ENCODE assay signal across 29 mouse cellular contexts in genomic region chr5:127291581-127291980, GRCm38 (mm10). TPM values are rescaled to one million over a fixed set of nuclear protein-coding genes. Genes with fewer than 3 reads are reported as not detected.
DNase-seq lines count a peak whose midpoint lies in the region; ATAC-seq lines count a peak whose summit lies in the region.
"Had no signal": no experiment of that assay in that cellular context is flagged by ENCODE, and none has a peak within 500 bp of the region (broad histone marks: within the 10 kb centered on the region; RNA-seq: fewer than 3 reads in every experiment).

No protein-coding gene starts in this region.

- intact Hi-C loops in heart, postnatal 36 days (cut with DNase I): no loop called here

- no peaks in the 10 kb centered on the region for H3K36me3 ChIP-seq in midbrain, embryonic 13.5 days
- no peaks in the 10 kb centered on the region for H3K36me3 ChIP-seq in midbrain, embryonic 15.5 days (replicated peaks)
- no peaks in the 10 kb centered on the region for H3K36me3 ChIP-seq in hindbrain, embryonic 13.5 days
- H3K36me3 ChIP-seq in hindbrain, embryonic 15.5 days: no peaks in the 10 kb centered on the region
- H3K36me3 ChIP-seq: heart, embryonic 12.5 days; intestine, embryonic 15.5 days; limb, embryonic 15.5 days; liver, embryonic 13.5 days; neural tube, embryonic 12.5 days had no signal

- H3K9ac ChIP-seq in midbrain, embryonic 13.5 days (replicated peaks): no peak overlapping the region
- no peak overlapping the region for H3K9ac ChIP-seq in midbrain, embryonic 15.5 days
- no peak overlapping the region for H3K9ac ChIP-seq in hindbrain, embryonic 13.5 days
- no peak overlapping the region for H3K9ac ChIP-seq in hindbrain, embryonic 15.5 days
- H3K9ac ChIP-seq: embryonic facial prominence, embryonic 12.5 days; heart, embryonic 12.5 days; intestine, embryonic 15.5 days; limb, embryonic 15.5 days; liver, embryonic 13.5 days; neural tube, embryonic 12.5 days had no signal

- no peaks in the 10 kb centered on the region for H3K27me3 ChIP-seq in midbrain, embryonic 13.5 days
- no peaks in the 10 kb centered on the region for H3K27me3 ChIP-seq in midbrain, embryonic 15.5 days (replicated peaks)
- no peaks in the 10 kb centered on the region for H3K27me3 ChIP-seq in hindbrain, embryonic 13.5 days
- no peaks in the 10 kb centered on the region for H3K27me3 ChIP-seq in hindbrain, embryonic 15.5 days
- H3K27me3 ChIP-seq: embryonic facial prominence, embryonic 12.5 days; heart, embryonic 12.5 days; intestine, embryonic 15.5 days; limb, embryonic 15.5 days; liver, embryonic 13.5 days; megakaryocyte, embryonic 14.5 days; neural tube, embryonic 12.5 days had no signal

- WGBS in midbrain, embryonic 13.5 days: 79% methylated on average over 7 of the region's 7 CpGs
- 67% methylated on average over 7 of the region's 7 CpGs for WGBS in midbrain, embryonic 15.5 days
- 70% methylated on average over 7 of the region's 7 CpGs for WGBS in hindbrain, embryonic 13.5 days
- WGBS in hindbrain, embryonic 15.5 days: 58% methylated on average over 7 of the region's 7 CpGs

- no peak overlapping the region for H3K4me3 ChIP-seq in midbrain, embryonic 13.5 days (replicated peaks)
- H3K4me3 ChIP-seq in midbrain, embryonic 15.5 days: no peak overlapping the region
- no peak overlapping the region for H3K4me3 ChIP-seq in hindbrain, embryonic 13.5 days
- no peak overlapping the region for H3K4me3 ChIP-seq in hindbrain, embryonic 15.5 days
- H3K4me3 ChIP-seq: embryonic facial prominence, embryonic 12.5 days; heart, adult 2 months; heart, embryonic 12.5 days; intestine, embryonic 15.5 days; layer of hippocampus, adult 2 months; left cerebral cortex, adult 2 months; limb, embryonic 15.5 days; liver, embryonic 13.5 days; megakaryocyte, embryonic 14.5 days; neural tube, embryonic 12.5 days had no signal

- peak; percentile 70 for DNase-seq in heart, adult 11 months
- DNase-seq in heart, postnatal 36 days: no peak
- no peak for DNase-seq in right cerebral cortex, postnatal 4 days
- DNase-seq: adrenal gland, adult 2 months; adrenal gland, postnatal 36 days; B cell, adult 2 months; gastrocnemius, postnatal 36 days; heart, adult 2 months; kidney, adult 2 months; kidney, postnatal 36 days; liver, embryonic 13.5 days; lung, adult 18-20 months; lung, postnatal 4 days; thymus, postnatal 4 days had no signal

- H3K4me2 ChIP-seq in midbrain, embryonic 13.5 days (replicated peaks): no peak overlapping the region
- H3K4me2 ChIP-seq in midbrain, embryonic 15.5 days: no peak overlapping the region
- H3K4me2 ChIP-seq in hindbrain, embryonic 13.5 days: no peak overlapping the region
- H3K4me2 ChIP-seq in hindbrain, embryonic 15.5 days: no peak overlapping the region
- H3K4me2 ChIP-seq: embryonic facial prominence, embryonic 12.5 days; intestine, embryonic 15.5 days; liver, embryonic 13.5 days had no signal

- H3K9me3 ChIP-seq in midbrain, embryonic 13.5 days: no peaks in the 10 kb centered on the region
- no peaks in the 10 kb centered on the region for H3K9me3 ChIP-seq in midbrain, embryonic 15.5 days
- no peaks in the 10 kb centered on the region for H3K9me3 ChIP-seq in hindbrain, embryonic 13.5 days
- no peaks in the 10 kb centered on the region for H3K9me3 ChIP-seq in hindbrain, embryonic 15.5 days
- H3K9me3 ChIP-seq: embryonic facial prominence, embryonic 12.5 days; intestine, embryonic 15.5 days; limb, embryonic 15.5 days; neural tube, embryonic 12.5 days had no signal

- H3K4me1 ChIP-seq in midbrain, embryonic 13.5 days (replicated peaks): peaks cover 23% of the 10 kb centered on the region
- peaks cover 11% of the 10 kb centered on the region for H3K4me1 ChIP-seq in midbrain, embryonic 15.5 days
- H3K4me1 ChIP-seq in hindbrain, embryonic 13.5 days (replicated peaks): peaks cover 22% of the 10 kb centered on the region
- peaks cover 22% of the 10 kb centered on the region for H3K4me1 ChIP-seq in hindbrain, embryonic 15.5 days (replicated peaks)
- H3K4me1 ChIP-seq: intestine, embryonic 15.5 days; liver, embryonic 13.5 days; megakaryocyte, embryonic 14.5 days had no signal

- peak overlapping the region; percentile 14; the same call in 1 of the 2 replicates for H3K27ac ChIP-seq in midbrain, embryonic 13.5 days
- no peak overlapping the region for H3K27ac ChIP-seq in midbrain, embryonic 15.5 days
- H3K27ac ChIP-seq in hindbrain, embryonic 13.5 days: peak overlapping the region; percentile 84; the same call in 1 of the 2 replicates
- H3K27ac ChIP-seq in hindbrain, embryonic 15.5 days (replicated peaks): peak overlapping the region; percentile 69; the same call in 1 of the 2 replicates
- H3K27ac ChIP-seq: heart, adult 2 months; intestine, embryonic 15.5 days; layer of hippocampus, adult 2 months; left cerebral cortex, adult 2 months; liver, embryonic 13.5 days had no signal

- ATAC-seq in midbrain, embryonic 13.5 days: no peak
- no peak for ATAC-seq in midbrain, embryonic 15.5 days (replicated peaks)
- ATAC-seq in hindbrain, embryonic 13.5 days (ENCODE audit: low FRiP score): no peak
- ATAC-seq in hindbrain, embryonic 15.5 days (ENCODE audit: low FRiP score, low read depth): no peak
- ATAC-seq: forebrain, embryonic 14.5 days; intestine, embryonic 15.5 days; lung, postnatal 0 days had no signal

RNA-seq across cellular contexts. Expression of gene Tmem132c, which starts 50.0 kb away (rescaled TPM):
- under 1 TPM; 0.11 TPM for total RNA-seq in heart, postnatal 36 days (2021)
- polyA plus RNA-seq in midbrain, embryonic 13.5 days (2015; fragmentation: Nextera tagmentation; extraction: Ambion mirVana): 10.1 and 11.2 TPM in 2 replicates
- polyA plus RNA-seq in midbrain, embryonic 15.5 days (2015; fragmentation: Nextera tagmentation; extraction: Ambion mirVana): 11.5 and 13.3 TPM in 2 replicates
- 11.1 and 11.8 TPM in 2 replicates for polyA plus RNA-seq in hindbrain, embryonic 13.5 days (2015; fragmentation: Nextera tagmentation; extraction: Ambion mirVana)
- polyA plus RNA-seq in hindbrain, embryonic 15.5 days (2015; fragmentation: Nextera tagmentation; extraction: Ambion mirVana): 12.7 and 16.4 TPM in 2 replicates
- total RNA-seq: hematopoietic stem cell, adult 5-6 weeks had no signal
